Mouse (Mus musculus) midbrain, embryonic 11.5 days (tissue): ENCODE results near the gene Shc2. TPM values are rescaled to one million over a fixed set of nuclear protein-coding genes. Genes with fewer than 3 reads are reported as not detected.

ENCODE experiments used
- ATAC-seq: fragments of 200-750 bp; cut with Nextera tagmentation; 2 replicates; pipeline ENCODE4 v1.8.0; 2017; ENCODE audit warnings: moderate TSS enrichment, moderate library complexity; ENCODE audit not compliant: low FRiP score
- DNase-seq: peaks from one replicate; pipeline ENCODE4 v3.0.0; 2015; ENCODE audit warnings: low spot score; ENCODE audit errors: missing footprints
- H3K27ac ChIP-seq: fragments of 300-500 bp; sonication (generic); 2 replicates; pipeline ENCODE4 v1.5.1; 2014; ENCODE audit warnings: low read depth, low read length
- H3K27me3 ChIP-seq: fragments of 300-500 bp; sonication (generic); 2 replicates; pipeline ENCODE4 v1.6.1; 2014; ENCODE audit warnings: mild to moderate bottlenecking, low read length, moderate library complexity, mixed read lengths; ENCODE audit not compliant: control insufficient read depth, insufficient read depth
- H3K36me3 ChIP-seq: fragments of 300-500 bp; sonication (generic); 2 replicates; pipeline ENCODE4 v1.6.1; 2014; ENCODE audit warnings: mild to moderate bottlenecking, low read length, moderate library complexity, mixed read lengths; ENCODE audit not compliant: control insufficient read depth, insufficient read depth
- H3K4me1 ChIP-seq: fragments of 300-500 bp; sonication (generic); 2 replicates; pipeline ENCODE4 v1.6.1; 2014; ENCODE audit warnings: low read length; ENCODE audit not compliant: control insufficient read depth, insufficient read depth
- H3K4me2 ChIP-seq: fragments of 300-500 bp; sonication (generic); 2 replicates; pipeline ENCODE4 v1.6.1; 2014; ENCODE audit warnings: mild to moderate bottlenecking, moderate library complexity
- H3K4me3 ChIP-seq: fragments of 300-500 bp; sonication (generic); 2 replicates; pipeline ENCODE4 v1.5.1; 2014; ENCODE audit warnings: low read depth, low read length
- H3K9ac ChIP-seq: fragments of 300-500 bp; sonication (generic); 2 replicates; pipeline ENCODE4 v1.6.1; 2014; ENCODE audit warnings: low read length
- H3K9me3 ChIP-seq: fragments of 300-500 bp; sonication (generic); 2 replicates; pipeline ENCODE4 v1.6.1; 2016; ENCODE audit warnings: low read length; ENCODE audit not compliant: control insufficient read depth
- WGBS: fragments of 180-500 bp; shearing (Covaris S2); extraction: QIAGEN DNeasy Blood & Tissue Kit; methylation state at CpG from one replicate; pipeline ENCODE4 v1.1.7; 2014; 5-methylcytosine and 5-hydroxymethylcytosine counted together
- polyA plus RNA-seq: library from polyadenylated mRNA; unstranded; fragments of >200 nt; fragmentation: Nextera tagmentation; extraction: Ambion mirVana; gene quantifications from 2 replicates; pipeline ENCODE4 v1.2.1, GENCODE M21; 2014

The Shc2 gene
- polyA plus RNA-seq, 1 experiment from 2014 or later = 13.0 TPM

DNA sequence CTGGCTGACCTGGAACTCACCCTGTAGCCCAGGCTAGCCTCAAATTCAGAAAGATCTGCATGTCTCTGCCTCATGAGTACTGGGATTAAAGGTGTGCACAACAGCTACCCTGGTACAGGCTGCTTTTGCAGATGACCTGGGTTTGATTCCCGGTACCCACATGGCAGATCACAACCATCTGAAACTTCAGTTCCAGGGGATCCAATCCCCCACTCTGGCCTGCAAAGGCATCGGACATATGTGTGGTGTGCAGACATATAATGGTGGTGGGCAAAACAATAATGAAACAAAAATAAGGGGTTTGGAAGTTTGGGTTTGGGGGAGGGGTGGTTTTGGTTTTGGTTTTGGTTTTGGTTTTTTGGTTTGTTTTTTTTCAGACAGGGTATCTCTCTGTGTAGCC is 66.4 kb downstream of the Shc2 start:
- Histone ChIP-seq H3K4me3 (no peak overlapping the region), H3K4me2 (no peak overlapping the region), H3K9ac (no peak overlapping the region), H3K27me3 (no peaks in the 10 kb centered on the region), H3K9me3 (no peaks in the 10 kb centered on the region), H3K27ac (no peak overlapping the region), H3K36me3 (no peaks in the 10 kb centered on the region), H3K4me1 (no peaks in the 10 kb centered on the region)
- 93% methylated on average over 2 of the region's 2 CpGs for WGBS
- ATAC-seq (no peak), DNase-seq (peak; percentile 69)

- Histone ChIP-seq H3K36me3 (no peaks in the 10 kb centered on the region), H3K4me2 (no peak overlapping the region), H3K9ac (no peak overlapping the region), H3K27ac (no peak overlapping the region), H3K27me3 (no peaks in the 10 kb centered on the region), H3K4me3 (no peak overlapping the region), H3K4me1 (no peaks in the 10 kb centered on the region), H3K9me3 (no peaks in the 10 kb centered on the region)
- DNase-seq (no peak), ATAC-seq (no peak)
- 93% methylated on average over 5 of the region's 5 CpGs for WGBS
Measured at GRCm38 (mm10) chr10:79569921-79570320, 67.8 kb downstream of the Shc2 start.

Other genes starting within 250 kb of the Shc2 start
- not detected in 2 replicates for gene Vmn2r83, start 169.2 kb downstream of the Shc2 start, polyA plus RNA-seq
- gene Plpp2, start 104.1 kb downstream of the Shc2 start, polyA plus RNA-seq = 10.5 and 13.4 TPM in 2 replicates
- gene Mier2, start 82.7 kb downstream of the Shc2 start, polyA plus RNA-seq = 33.0 and 41.8 TPM in 2 replicates
- not detected in 2 replicates for gene Theg, start 50.6 kb downstream of the Shc2 start, polyA plus RNA-seq
- gene C2cd4c, start 23.9 kb downstream of the Shc2 start, polyA plus RNA-seq = 0.10 and 0.12 TPM in 2 replicates
- gene Odf3l2, start 7.8 kb upstream of the Shc2 start, polyA plus RNA-seq = not detected in 2 replicates
- gene Madcam1, start 26.6 kb upstream of the Shc2 start, polyA plus RNA-seq = 1.2 and 1.4 TPM in 2 replicates
- gene Tpgs1, start 31.5 kb upstream of the Shc2 start, polyA plus RNA-seq = 65.5 and 69.6 TPM in 2 replicates
- 149 and 178 TPM in 2 replicates for gene Cdc34, start 44.3 kb upstream of the Shc2 start, polyA plus RNA-seq
- 0.27 and 0.58 TPM in 2 replicates for gene Gzmm, start 51.1 kb upstream of the Shc2 start, polyA plus RNA-seq
- 576 and 580 TPM in 2 replicates for gene Bsg, start 66.6 kb upstream of the Shc2 start, polyA plus RNA-seq
- 0.22 TPM in 2 replicates for gene Hcn2, start 78.7 kb upstream of the Shc2 start, polyA plus RNA-seq
- 28.5 and 31.2 TPM in 2 replicates for gene Polrmt, start 108.7 kb upstream of the Shc2 start, polyA plus RNA-seq
- gene Fgf22, start 117.2 kb upstream of the Shc2 start, polyA plus RNA-seq = 0.08 and 0.32 TPM in 2 replicates
- 69.9 and 81.9 TPM in 2 replicates for gene Rnf126, start 129.0 kb upstream of the Shc2 start, polyA plus RNA-seq
- 0.60 and 1.2 TPM in 2 replicates for gene Fstl3, start 139.4 kb upstream of the Shc2 start, polyA plus RNA-seq
- gene Prss57, start 153.0 kb upstream of the Shc2 start, polyA plus RNA-seq = 0.10 and 0.40 TPM in 2 replicates
- gene Palm, start 155.7 kb upstream of the Shc2 start, polyA plus RNA-seq = 109 and 129 TPM in 2 replicates
- 0.41 TPM in 1 of 2 replicates, not detected in the other for gene Misp, start 183.1 kb upstream of the Shc2 start, polyA plus RNA-seq
- gene Ptbp1, start 216.5 kb upstream of the Shc2 start, polyA plus RNA-seq = 147 and 176 TPM in 2 replicates
- 11.9 and 12.1 TPM in 2 replicates for gene Prtn3, start 236.6 kb upstream of the Shc2 start, polyA plus RNA-seq
- 112 and 117 TPM in 2 replicates for gene Plppr3, start 236.7 kb upstream of the Shc2 start, polyA plus RNA-seq
- gene Elane, start 248.3 kb upstream of the Shc2 start, polyA plus RNA-seq = 0.18 TPM in 1 of 2 replicates, not detected in the other